Mouse (Mus musculus): ENCODE results near the gene Klk4.

Gene Klk4

DNA sequence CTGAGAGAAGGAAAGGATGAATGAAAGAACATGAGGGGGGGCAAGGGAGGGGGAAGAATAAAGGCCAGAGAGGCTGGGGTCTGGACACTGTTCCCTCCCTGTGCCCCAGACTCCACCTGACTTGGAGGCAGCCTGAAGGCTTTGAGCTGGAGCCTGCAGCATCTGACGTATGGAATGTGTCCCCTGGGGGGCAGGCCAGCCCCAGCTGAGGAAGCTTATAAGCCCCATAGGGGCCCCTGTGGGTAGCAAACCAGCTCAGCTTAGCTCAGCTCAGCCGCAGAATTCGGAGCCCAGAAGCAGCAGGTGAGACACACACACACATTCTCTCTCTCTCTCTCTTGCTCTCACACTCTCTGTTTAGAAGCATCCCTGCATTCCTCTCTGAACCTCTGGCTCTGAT lies at the start of gene Klk4:
TSS of gene Klk4 (plus strand) at position 249 of the 400 bp plus-strand sequence.
- no peak for DNase-seq (ENCODE audit: low read depth)

DNA sequence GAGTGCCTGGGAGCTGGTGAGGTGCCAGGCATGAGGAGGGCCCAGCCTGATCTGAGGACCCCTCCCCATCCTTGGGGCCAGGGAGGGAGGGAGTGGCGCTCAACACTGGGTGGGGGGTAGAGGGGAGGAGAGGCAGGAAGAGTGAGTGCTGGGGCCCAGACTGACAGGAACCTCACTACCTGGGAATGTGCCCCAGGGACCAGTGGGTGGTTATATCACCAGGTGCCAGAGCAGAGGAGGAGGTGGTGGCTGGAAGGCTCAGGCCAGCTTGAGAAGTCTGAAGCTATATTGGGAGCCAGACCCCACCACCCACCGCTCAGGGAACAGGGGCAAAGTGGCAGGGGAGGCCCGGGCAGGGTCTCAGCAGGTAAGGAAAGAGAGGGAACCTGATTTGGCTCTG lies 39.3 kb upstream of the Klk4 start, which contains the start of gene Klk5:
TSS of gene Klk5 (plus strand) at position 271 of the 400 bp plus-strand sequence.
- DNase-seq (ENCODE audit: low read depth), result no peak

- DNase-seq (ENCODE audit: low read depth), result no peak
Observed at GRCm38 (mm10) chr7:43843801-43844200, 37.2 kb upstream of the Klk4 start.

DNA sequence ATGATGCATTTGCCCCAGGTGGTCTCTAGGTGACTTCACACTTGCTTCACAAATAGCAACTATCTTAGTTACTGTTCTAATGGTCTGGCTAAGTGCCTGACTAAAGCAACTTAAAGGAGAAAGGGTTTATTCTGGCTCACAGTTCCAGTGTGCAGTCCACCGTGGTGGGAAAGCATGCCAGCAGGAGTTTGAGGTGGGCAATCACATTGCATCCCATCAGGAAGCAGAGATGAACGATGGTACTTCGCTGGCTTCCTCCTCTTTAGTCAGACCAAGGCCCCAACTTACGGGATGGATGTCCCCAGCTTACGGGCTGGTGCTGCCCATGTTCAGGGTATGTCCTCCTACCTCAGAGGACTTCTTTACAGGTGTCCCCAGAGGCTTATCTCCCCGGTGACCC lies 29.3 kb upstream of the Klk4 start:
- no peak for DNase-seq (ENCODE audit: low read depth)

DNA sequence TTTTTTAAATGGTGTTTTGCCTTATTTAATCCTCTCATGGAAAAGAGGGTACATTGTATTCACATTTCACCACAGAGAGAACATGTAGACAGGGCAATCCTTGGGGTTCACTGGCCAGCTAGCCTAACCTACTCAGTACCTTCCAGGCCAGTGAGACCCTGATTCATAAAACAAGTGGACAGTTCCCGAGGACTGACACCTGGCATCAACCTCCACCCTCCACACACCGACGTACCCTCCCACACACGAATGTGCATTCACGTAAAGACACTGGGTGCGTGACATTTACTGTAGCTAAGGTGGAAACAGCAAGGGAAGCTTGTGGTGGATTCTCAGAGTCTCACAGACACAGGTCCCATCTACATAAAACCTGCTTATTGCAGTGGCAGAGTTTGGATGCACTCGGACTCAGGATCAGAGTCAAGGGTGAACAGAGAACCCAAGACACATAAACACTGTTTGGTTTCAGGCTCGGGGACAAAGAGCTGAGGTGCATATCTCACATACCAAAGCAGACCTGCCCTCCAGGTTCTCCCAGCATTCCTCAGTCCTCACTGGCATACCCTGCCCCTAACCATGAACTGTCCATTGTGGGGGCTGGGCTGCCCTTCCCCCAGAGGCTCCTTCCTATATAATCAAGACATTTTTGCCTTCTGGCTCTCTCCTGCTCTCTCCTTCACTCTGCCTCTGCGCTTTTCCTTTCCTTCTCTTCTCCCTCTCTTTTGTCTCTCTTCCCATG lies 26.1 kb upstream of the Klk4 start:
- no peak for DNase-seq (ENCODE audit: low read depth)

DNA sequence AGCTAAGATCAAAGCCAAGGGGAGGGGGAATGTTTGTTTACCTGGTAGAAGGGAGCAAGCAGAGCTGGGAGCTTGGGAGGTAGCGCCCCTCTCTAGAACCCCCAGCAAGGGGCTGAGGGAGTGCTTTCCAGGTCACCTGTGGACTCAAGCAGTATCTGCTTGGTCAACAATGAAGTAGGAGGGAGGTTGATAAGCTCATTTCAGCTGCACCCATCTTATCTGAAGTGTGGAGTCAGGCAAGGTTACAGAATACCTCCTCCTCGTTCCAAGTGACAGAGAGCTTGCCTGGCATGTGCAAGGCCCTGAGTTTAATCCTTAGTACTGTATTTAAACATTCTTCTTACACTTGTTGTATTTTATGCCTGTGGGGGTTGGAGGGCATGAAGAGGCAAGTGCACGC lies 25.3 kb upstream of the Klk4 start:
- DNase-seq (ENCODE audit: low read depth), result no peak

DNA sequence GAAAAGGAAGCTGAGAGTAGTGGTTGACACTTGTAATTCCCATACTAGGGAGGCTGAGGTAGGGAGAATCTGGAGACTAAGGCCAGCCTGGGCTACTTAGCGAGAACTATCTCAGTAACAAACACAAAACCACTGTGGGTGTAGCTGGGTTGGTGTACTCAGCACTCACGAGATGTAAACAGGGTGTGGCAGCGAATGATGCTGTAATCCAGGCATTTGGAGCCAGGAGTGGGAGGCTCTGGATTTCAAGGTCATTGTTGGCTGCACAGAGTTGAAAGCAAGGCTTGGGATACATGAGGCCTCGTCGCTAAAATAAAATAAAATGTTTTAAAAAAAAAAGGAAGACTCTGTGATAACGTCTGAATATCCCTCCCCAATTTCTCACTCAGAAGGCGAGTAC lies 24.7 kb upstream of the Klk4 start:
- no peak for DNase-seq (ENCODE audit: low read depth)

DNA sequence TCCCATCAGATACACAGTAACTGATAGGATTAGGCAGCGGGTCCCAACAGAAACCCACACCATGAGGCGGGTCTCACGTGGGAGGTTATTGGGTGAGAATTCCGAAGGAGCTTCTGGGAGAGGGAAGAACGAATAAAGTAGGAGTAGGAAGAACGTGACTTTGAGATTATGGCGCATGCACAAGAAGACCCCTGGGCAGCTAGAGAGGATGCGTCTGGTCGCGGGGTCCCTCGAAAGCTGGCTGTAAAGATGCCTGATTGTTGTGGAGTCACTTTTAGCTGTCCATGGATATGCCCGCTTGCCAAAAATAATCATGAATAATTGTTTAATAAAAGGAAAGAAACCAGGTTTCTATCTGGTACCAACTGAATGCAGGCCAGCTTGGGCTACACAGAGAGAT lies 23.5 kb upstream of the Klk4 start:
- no peak for DNase-seq (ENCODE audit: low read depth)

- no peak for DNase-seq (ENCODE audit: low read depth)
Observed at GRCm38 (mm10) chr7:43860411-43860810, 20.5 kb upstream of the Klk4 start.

GRCm38 (mm10) chr7:43873237-43873636 lies 7.7 kb upstream of the Klk4 start:
- peak; percentile 31 for DNase-seq (ENCODE audit: low read depth)

- no peak for DNase-seq (ENCODE audit: low read depth)
Observed at GRCm38 (mm10) chr7:43873674-43874073, 7.3 kb upstream of the Klk4 start.

GRCm38 (mm10) chr7:43874868-43875375 lies 6.0 kb upstream of the Klk4 start:
- DNase-seq (ENCODE audit: low read depth), result no peak

DNA sequence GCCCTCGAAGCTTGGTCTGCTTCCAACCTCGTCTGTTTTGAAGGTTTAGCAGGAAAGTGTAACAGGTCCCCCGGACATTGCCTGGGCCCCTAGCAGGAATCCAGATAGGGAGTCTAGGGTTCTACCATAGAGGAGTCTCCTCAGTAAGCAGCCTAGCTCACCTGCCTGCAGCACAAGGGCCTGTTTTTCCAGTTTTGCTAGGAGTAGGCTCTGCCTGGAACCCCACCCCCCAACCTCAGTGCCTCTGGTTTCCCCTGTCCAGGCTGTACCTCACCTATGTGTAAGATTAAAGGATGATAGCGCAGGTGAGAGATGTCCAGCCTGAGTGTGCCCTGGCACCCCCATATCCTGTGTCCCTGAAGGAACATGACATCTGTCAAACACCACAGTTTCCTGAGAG lies 4.5 kb upstream of the Klk4 start:
- no peak for DNase-seq (ENCODE audit: low read depth)

DNA sequence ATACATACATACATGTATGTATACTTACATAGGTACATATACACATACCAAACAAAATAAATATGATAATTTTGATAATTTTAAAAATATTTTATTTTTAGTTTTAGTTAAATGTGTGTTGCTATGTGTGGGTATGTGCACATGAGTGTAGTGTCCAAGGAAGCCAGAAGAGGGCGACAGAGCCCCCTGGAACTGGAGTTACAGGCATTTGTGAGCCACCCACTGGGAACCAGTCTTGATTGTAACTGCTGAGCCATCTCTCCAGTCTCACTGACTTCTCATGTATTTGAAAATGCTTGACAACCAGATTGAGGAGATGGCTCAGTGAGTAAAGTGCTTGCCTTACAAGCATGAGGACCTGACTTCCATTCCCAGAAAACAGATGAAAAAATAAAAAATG lies 2.7 kb upstream of the Klk4 start:
- DNase-seq (ENCODE audit: low read depth), result no peak

DNA sequence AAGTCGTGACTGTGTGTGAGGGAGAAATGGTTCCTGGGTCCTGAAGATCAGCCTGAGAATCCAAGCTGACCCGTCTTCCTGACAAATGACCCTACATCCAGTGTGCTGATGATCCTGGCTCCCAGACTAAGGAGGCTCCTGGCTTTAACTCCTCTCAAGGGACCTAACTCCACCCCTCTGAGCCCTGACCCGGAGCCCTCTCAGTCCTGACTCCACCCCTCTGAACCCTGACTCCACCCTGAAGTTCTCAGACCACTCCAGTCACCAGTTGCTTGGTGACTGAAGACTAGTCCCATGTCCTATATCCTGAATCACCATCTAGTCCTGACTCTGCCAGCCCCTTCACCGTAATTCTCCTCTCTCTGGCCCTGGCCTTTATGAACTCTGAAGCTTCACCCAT lies 1.4 kb downstream of the Klk4 start:
- DNase-seq (ENCODE audit: low read depth), result no peak

- no peak for DNase-seq (ENCODE audit: low read depth)
Observed at GRCm38 (mm10) chr7:43882811-43883210, 1.9 kb downstream of the Klk4 start.

DNA sequence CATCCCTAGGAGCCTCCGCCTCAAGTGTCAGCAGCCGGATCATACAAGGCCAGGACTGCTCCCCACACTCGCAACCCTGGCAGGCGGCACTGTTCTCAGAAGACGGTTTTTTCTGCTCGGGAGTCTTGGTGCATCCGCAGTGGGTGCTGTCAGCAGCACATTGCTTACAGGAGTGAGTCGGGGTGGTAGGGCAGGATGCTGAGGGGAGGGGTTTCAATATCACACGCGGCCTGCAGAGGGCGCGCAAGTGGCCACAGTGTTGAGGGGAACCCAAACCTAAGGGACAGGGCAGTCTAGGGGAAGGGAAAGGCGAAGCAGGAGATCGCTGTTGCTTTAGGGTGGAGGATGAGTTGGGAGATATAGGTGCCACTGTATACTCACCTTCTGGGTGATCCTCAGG lies 2.6 kb downstream of the Klk4 start:
- peak; percentile 29 for DNase-seq (ENCODE audit: low read depth)

GRCm38 (mm10) chr7:43891365-43891764 lies 10.4 kb downstream of the Klk4 start:
- DNase-seq (ENCODE audit: low read depth), result no peak

DNA sequence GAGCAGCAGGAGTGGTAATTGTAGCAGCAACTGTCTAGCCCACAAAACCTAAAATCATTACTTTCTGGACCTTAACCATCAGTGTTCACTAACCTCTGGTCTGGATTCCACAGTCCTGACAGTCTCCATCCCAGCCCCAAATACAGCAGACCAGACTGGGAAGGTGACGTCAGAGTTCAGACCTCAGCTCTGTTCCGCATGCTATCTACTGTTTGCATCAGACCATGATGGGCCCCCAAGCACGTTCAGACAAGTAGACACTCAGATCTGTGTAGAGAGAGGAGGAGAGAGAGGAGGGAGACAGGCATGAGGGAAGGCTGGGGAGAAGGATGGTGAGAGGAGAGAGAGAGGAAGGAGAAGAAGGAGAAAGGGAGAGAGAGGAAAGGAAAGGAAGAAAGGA lies 10.8 kb downstream of the Klk4 start:
- no peak for DNase-seq (ENCODE audit: low read depth)

DNA sequence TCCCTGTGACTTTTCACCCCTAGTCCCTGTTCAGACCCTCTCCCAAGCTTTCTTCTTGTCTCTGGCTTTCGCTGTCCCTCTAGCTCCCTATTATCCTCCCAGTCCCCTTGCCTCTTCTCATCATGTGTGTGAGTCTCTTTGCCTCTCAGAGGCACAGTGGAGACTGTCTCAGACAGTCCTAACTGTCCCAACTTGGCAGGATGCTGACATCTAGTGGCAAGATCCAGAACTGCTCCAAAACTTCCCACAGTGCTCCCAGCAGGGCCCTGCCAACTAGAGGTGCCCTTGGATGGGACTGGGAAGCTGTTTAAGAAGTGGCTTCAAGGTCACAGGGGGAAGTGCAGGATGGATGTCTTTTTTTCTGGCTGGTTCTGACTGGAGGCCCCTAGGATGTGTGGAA lies 13.9 kb downstream of the Klk4 start:
- peak; percentile 65 for DNase-seq (ENCODE audit: low read depth)

GRCm38 (mm10) chr7:43914821-43915220 lies 33.9 kb downstream of the Klk4 start:
- no peak for DNase-seq (ENCODE audit: low read depth)

DNA sequence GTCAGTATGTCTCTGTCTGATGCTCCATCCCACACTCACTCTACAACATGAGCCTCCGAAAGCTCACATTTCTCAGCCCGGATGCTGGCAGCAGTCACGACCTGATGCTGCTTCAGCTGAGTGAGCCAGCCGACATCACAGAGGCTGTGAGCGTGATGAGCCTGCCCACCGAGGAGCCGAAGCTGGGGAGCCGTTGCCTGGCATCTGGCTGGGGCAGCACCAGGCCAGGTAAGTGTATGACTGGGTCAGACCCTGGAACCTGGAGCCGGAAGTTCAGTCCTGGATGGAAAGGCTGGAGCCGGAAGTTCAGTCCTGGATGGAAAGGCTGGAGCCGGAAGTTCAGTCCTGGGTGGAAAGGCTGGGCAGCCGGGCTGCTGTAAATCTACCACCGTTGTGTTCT lies 37.5 kb downstream of the Klk4 start:
- DNase-seq (ENCODE audit: low read depth), result no peak

DNA sequence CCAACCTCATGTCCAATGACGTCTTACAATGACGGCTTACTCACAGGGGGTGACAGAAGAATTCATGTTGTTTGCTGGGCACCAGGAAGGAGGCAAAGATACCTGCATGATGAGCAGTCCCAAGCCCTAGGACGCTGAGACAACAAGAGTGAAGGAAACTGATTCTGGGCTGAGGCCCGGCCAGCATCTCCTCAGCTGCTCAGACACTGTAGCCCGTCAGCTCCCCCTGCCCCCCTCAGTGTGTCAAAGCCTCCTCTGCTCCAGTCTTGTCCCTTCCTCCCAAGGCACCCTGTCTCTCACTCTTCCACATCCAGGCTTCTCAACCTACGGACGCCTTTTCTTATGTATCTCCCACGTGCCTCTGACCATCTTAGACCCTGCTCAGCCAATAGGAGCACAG lies 37.9 kb downstream of the Klk4 start:
- DNase-seq (ENCODE audit: low read depth), result no peak

All from 416B (cell line).